Mouse (Mus musculus) v-Abl transformed pro-B cells (cell line): ENCODE measurements around the gene Olfr1383.
"Not testable (repeated sequence)": the region's sequence is repeated elsewhere in the genome, so short reads cannot be mapped to it uniquely, and the experiment has no call there.

Source experiments
- in situ Hi-C, 2 experiments: fragments of 400-800 bp; cut with MboI; formaldehyde crosslinking; loops; one replicate each; pipeline ENCODE4 v1.15.1; 2025; ENCODE audit not compliant: unreplicated experiment in 2 of 2

The Olfr1383 gene

DNA sequence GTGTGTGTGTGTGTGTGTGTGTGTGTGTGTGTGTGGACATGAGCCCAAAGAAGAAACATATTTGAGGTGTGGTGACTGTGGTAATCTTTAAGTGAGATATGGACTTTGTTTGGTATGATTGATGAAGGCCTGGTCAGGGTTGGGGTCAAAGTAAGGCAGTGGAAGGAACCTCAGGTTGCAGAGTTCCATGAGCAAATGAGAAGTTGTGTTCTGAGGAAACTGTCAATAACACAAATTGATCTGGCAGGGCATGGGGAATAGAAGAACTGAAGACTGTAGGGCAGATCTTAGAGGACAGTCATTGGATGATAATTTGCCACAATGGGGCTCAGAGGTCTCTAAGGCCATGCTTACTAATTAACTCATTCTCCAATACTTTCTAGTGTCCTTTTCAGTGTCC lies at the start of gene Olfr1383:
Olfr1383 (plus strand) TSS at position 301 of the 400 bp plus-strand sequence.
- in situ Hi-C loops, result no loop called here

DNA sequence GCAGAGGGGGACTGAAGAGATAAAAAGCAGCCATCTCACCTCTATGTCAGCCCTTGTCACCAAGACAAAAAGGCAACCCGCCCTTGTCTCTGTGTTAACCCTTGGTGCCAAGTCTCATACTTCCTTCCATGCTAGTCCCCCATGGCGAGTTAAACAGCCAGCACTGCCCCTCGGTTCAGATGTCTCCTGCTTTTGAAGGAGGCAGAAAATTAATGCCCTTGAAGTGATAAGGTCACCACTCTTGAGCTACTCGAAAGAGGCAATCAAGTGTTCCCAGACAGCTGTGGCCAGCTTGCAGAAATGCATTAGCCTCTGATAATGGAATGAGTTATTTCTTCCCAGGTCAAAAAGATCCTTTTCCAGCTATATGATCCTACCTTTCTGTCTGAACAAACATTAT lies 33.5 kb upstream of the Olfr1383 start:
- in situ Hi-C loops, result no loop called here

DNA sequence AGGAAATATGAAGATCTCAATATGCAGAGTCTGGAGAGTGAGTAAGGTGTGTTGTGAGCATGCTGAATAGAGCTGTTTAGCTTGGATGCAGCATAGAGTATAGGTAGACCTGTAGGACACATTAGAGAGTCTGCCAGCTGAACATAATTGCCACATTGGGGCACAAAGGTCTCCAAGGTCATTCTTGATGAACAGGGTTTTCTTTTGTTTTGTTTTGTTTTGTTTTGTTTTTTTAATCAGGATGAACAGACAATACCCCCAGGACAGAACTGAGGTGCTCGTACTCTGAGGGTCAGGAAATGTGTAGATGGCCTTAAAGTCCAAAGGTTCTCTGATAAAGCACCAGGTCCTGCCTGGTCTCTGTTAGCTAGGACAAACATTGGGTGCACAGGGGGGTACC lies 30.7 kb upstream of the Olfr1383 start, which contains the start of gene Olfr1385:
Olfr1385 (plus strand) TSS at position 301 of the 400 bp plus-strand sequence.
- in situ Hi-C loops, result not testable (repeated sequence)

DNA sequence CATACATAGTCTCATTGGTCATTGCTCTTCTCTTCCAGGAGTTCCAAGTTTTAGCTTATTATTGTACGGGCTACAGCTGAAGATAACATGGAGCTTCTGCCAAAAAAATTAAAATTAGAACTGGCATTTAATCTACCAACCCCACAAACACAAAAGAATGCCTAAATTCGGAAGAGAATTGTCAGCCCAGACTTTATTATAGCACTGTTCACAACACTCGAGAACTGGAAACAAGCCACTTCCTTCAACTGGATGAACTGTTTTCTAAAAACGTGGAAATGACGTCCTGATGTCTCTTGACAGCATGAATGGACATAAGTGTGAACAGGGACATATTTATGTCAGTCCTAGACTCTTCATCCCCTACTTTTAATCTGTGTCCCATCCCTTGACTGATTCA lies 1.4 kb upstream of the Olfr1383 start:
- in situ Hi-C loops, result no loop called here

DNA sequence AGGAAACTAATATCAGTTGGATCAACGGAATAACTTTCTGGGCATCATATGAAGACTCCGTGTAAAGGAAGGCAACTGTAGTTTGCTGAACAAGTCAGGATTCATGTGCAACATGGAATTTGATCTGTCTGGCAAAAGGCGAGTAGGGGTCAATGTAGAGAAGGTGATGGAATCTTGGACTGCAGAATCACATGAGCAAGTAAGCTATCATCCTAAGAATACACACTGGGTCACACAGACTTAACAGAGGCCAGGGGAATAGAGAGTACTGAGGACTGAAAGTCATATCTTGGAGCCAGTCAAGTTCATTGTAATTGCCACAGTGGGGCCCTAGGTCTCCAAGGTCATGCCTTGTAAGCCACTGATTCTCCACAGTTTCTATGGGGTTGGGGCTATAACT lies 8.5 kb downstream of the Olfr1383 start, which contains the start of gene Olfr1382:
Olfr1382 (plus strand) TSS at position 301 of the 400 bp plus-strand sequence.
- in situ Hi-C loops, result no loop called here

DNA sequence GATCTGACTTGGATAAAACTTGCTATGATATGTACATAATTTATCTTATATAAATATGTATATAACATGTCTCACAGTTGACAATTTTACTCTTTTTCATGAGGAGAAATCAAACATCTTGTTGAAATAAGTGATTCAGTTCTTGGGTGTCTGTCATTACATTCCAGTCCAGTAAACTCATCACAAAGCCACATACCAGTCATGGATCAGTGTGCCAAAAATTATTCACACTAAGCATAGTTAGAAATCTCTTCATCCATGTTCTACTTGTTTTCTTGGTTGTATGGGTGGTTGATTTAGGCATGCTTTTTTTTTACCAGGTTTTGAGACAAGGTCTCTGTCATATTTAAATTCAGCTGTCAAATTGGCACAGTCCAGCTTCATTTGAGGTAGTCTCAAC lies 13.3 kb downstream of the Olfr1383 start:
- in situ Hi-C loops, result no loop called here

DNA sequence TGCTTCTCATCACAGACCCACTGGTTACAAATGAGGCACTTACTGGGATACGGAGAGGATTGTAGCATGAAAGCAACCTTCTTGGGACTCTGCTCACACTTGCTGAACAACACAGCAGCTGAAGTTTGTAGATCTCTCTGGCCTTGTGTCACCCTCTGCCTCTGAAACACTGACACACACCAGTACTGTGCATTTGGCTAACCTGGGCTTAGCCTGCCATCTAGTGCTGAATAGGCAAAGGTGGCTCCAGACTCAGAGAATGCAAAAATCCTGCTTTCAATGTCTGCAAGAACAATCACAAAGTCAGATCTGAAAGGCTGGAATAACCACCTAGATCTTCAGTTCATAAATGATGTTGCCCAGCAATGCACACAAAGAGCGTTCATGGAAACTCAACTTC lies 17.2 kb downstream of the Olfr1383 start:
- in situ Hi-C loops, result not testable (repeated sequence)

DNA sequence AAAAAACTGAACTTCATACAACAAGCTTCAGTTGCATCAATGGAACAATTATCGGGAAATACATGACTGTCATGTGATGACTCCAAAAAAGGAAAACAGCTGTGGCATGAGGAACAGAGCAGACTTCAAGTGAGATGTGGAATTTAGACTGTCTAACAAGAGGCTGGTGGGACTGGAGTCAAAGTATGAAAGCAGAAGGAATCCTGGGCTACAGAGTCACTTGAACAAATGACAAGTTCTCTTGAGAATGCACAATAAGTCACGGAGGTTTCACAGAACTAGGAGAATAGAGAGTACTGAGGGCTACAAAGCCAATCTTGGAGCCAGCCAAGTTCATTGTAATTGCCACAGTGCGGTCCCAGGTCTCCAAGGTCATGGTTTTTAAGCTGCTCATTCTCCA lies 23.7 kb downstream of the Olfr1383 start, which contains the start of gene Olfr1381:
Olfr1381 (plus strand) TSS at position 301 of the 400 bp plus-strand sequence.
- in situ Hi-C loops, result not testable (repeated sequence)

DNA sequence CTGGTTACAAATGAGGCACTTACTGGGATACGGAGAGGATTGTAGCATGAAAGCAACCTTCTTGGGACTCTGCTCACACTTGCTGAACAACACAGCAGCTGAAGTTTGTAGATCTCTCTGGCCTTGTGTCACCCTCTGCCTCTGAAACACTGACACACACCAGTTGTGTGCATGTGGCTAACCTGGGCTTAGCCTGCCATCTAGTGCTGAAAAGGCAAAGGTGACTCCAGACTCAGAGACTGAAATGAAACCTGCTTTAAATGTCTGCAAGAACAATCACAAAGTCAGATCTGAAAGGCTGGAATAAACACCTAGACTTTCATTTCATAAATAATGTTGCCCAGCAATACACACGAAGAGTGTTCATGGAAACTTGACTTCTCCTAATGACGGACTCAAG lies 34.6 kb downstream of the Olfr1383 start:
- in situ Hi-C loops, result not testable (repeated sequence)

DNA sequence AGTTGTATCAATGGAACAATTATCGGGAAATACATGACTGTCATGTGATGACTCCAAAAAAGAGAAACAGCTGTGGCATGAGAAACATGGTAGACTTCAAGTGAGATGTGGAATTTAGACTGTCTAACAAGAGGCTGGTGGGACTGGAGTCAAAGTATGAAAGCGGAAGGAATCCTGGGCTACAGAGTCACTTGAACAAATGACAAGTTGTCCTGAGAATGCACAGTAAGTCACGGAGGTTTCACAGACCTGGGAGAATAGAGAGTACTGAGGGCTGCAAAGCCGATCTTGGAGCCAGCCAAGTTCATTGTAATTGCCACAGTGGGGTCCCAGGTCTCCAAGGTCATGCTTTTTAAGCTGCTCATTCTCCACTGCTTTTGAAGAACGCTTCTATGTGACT lies 37.1 kb downstream of the Olfr1383 start, which contains the start of gene Olfr1380:
Olfr1380 (plus strand) TSS at position 301 of the 400 bp plus-strand sequence.
- in situ Hi-C loops, result not testable (repeated sequence)

DNA sequence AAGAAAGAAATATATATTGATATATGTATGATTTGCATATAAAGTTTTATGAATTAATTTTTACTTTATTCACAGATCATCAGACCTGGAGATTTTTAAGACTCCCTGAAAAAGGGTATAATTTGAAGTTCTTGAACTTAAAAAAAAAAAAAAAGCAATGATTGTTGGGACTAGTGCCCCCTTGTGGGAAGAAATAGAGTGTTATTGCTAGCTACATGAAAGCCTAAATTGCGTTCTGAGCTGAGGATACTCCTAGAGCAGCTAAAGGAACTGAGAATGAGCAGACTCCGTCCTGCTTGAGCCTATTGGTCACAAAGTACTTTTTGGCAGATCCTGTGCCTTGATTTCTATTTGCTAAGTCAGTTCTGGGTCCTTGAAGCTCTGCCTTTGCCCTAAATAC lies 55.6 kb downstream of the Olfr1383 start:
- in situ Hi-C loops, result not testable (repeated sequence)
